Mouse (Mus musculus) gastrocnemius, postnatal 4 days (tissue): ENCODE measurements around the gene Pank4. TPM values are rescaled to one million over a fixed set of nuclear protein-coding genes. Genes with fewer than 3 reads are reported as not detected.

Experiments used
- DNase-seq, 2 experiments: peaks; one replicate each; pipeline ENCODE4 v3.0.0; 2021 to 2022; ENCODE audit warnings: low spot score in 2 of 2, mixed read lengths in 2 of 2
- long read RNA-seq, 2 experiments: library from polyadenylated mRNA; stranded (forward); transcript quantifications; one replicate each; pipeline ENCODE4 v2.0.0; 2021
- total RNA-seq, 2 experiments: library from RNA; stranded (reverse); gene quantifications; 2 replicates each; pipeline ENCODE4 v1.2.3; 2021

The Pank4 gene
- 10 to 100 TPM; 27.4 to 29.9 TPM for total RNA-seq
- long read RNA-seq, experiment 1, transcript Pank4-201 (19 exons, 2,508 nt) = major isoform, 33 of 55 reads
- long read RNA-seq, experiment 1, partial matches to known transcripts = 5 of 55 reads
- long read RNA-seq, experiment 1, other reads (novel, unspliced or antisense) = 17 of 55 reads
- long read RNA-seq, experiment 2, transcript Pank4-201 (19 exons, 2,508 nt) = major isoform, 36 of 66 reads
- long read RNA-seq, experiment 2, partial matches to known transcripts = 7 of 66 reads
- long read RNA-seq, experiment 2, other reads (novel, unspliced or antisense) = 23 of 66 reads

- peak; percentile 64 to 86 for DNase-seq
Observed at GRCm38 (mm10) chr4:154963901-154964580, at the start of gene Pank4. Pank4 (plus strand) TSS chr4:154964123.

GRCm38 (mm10) chr4:154914252-154914651 is 49.7 kb upstream of the Pank4 start:
- DNase-seq = no peak

GRCm38 (mm10) chr4:154914707-154915106 is 49.2 kb upstream of the Pank4 start:
- DNase-seq = no peak

- DNase-seq = no peak
Observed at GRCm38 (mm10) chr4:154915286-154915685, 48.6 kb upstream of the Pank4 start.

GRCm38 (mm10) chr4:154916662-154917061 is 47.3 kb upstream of the Pank4 start:
- no peak for DNase-seq

- DNase-seq = no peak
Observed at GRCm38 (mm10) chr4:154922291-154922690, 41.6 kb upstream of the Pank4 start.

GRCm38 (mm10) chr4:154922931-154923330 is 41.0 kb upstream of the Pank4 start:
- no peak for DNase-seq

- no peak for DNase-seq
Observed at GRCm38 (mm10) chr4:154925413-154925812, 38.5 kb upstream of the Pank4 start.

GRCm38 (mm10) chr4:154926969-154927898 is 36.7 kb upstream of the Pank4 start:
- no peak for DNase-seq

- no peak for DNase-seq
Observed at GRCm38 (mm10) chr4:154927899-154928337, 36.0 kb upstream of the Pank4 start.

- no peak for DNase-seq
Observed at GRCm38 (mm10) chr4:154928395-154929087, 35.4 kb upstream of the Pank4 start, which contains the start of gene Tnfrsf14. Tnfrsf14 (minus strand) TSS chr4:154928563.

- no peak for DNase-seq
Observed at GRCm38 (mm10) chr4:154929088-154929660, 34.7 kb upstream of the Pank4 start.

GRCm38 (mm10) chr4:154933306-154933907 is 30.5 kb upstream of the Pank4 start:
- no peak for DNase-seq

GRCm38 (mm10) chr4:154934800-154935199 is 29.1 kb upstream of the Pank4 start:
- DNase-seq = no peak

- DNase-seq = no peak
Observed at GRCm38 (mm10) chr4:154935788-154936187, 28.1 kb upstream of the Pank4 start.

- no peak for DNase-seq
Observed at GRCm38 (mm10) chr4:154936542-154937255, 27.2 kb upstream of the Pank4 start.

- DNase-seq = no peak
Observed at GRCm38 (mm10) chr4:154937746-154938145, 26.2 kb upstream of the Pank4 start.

- no peak for DNase-seq
Observed at GRCm38 (mm10) chr4:154940156-154940555, 23.8 kb upstream of the Pank4 start.

- no peak for DNase-seq
Observed at GRCm38 (mm10) chr4:154941831-154942230, 22.1 kb upstream of the Pank4 start.
